In the genomic region with DNA sequence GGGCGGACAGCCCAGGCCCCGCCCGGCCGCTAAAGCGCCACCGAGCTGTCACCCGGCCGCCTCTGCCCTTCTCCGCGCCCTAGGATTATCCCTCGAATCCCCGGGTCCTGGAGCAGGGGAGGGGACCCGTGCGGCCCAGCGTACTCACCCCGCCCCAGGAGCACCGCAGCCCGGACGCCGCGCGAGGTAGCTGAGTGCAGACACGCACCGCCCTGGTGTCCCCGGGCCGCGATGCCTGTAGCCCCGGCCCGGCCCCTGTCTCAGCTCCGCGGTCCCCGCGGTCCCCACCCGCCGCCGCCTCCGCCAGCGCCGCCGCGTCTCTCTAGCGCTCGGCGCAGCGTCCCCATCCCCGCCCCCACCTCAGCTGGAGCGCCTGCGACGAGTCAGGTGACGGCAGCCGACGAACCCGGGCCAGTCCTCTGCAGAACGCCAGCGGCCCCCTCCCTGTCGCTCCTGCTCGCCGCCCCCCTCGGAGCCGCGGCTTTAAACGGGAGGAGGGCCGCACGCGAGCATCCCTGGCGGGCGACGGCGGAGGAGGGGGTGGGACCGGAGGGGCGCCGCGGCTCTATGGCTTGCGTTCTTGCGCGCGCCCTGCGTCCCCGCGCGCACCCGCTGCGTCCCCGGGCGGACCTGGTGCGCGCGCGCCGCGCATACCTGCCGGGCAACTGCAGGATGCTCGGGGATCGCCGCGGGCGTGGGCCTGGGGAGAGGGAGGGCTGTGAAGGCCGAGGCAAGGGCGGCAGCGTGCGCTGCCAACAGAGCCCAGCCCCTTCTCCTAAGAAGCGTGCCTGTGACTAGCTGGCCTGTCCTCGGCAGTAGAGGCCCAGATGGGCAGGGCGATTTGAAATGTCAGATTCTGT, we compare ENCODE assay signal across 8 mouse cellular contexts. TPM values are rescaled to one million over a fixed set of nuclear protein-coding genes. Genes with fewer than 3 reads are reported as not detected.
DNase-seq lines count a peak whose midpoint lies in the region; ATAC-seq lines count a peak whose summit lies in the region.

A gene (minus strand): TSS at position 542 of the 860 bp plus-strand sequence.

- under 1% methylated on average over 93 of the region's 104 CpGs for WGBS in heart, embryonic 14.5 days
- WGBS in liver, embryonic 15.5 days (ENCODE audit: insufficient replicate concordance), result 1% methylated on average over 99 of the region's 104 CpGs

- peaks cover 18% of the 10 kb centered on the region for H3K27me3 ChIP-seq in heart, embryonic 14.5 days (ENCODE audit: control insufficient read depth, insufficient read depth, low read length)
- peaks cover 55% of the 10 kb centered on the region for H3K27me3 ChIP-seq in liver, embryonic 15.5 days

- peaks cover 0 to 12% of the 10 kb centered on the region in 2 experiments; a peak in 1 of 4 replicates for H3K4me1 ChIP-seq in heart, embryonic 14.5 days (ENCODE audit: control insufficient read depth in 2 of 2, insufficient read depth in 2 of 2, low read length in 2 of 2)
- H3K4me1 ChIP-seq in liver, embryonic 15.5 days (replicated peaks), result no peaks in the 10 kb centered on the region

- H3K36me3 ChIP-seq in heart, embryonic 14.5 days (ENCODE audit: control insufficient read depth, insufficient read depth, low read length), result 0 out of 2 replicates have a peak, but pooled peaks cover 5% of the 10 kb centered on the region
- H3K36me3 ChIP-seq in liver, embryonic 15.5 days (replicated peaks), result no peaks in the 10 kb centered on the region

- peak within 1 kb of the TSS; percentile 84 to 95 for H3K27ac ChIP-seq in heart, embryonic 14.5 days (replicated peaks in 1 of 2; ENCODE audit: control insufficient read depth in 1 of 2, insufficient read depth in 1 of 2, low read depth in 2 of 2, low read length in 2 of 2)
- H3K27ac ChIP-seq in liver, embryonic 15.5 days (replicated peaks), result no peak within 1 kb of the TSS

- peak within 1 kb of the TSS; percentile 91 for H3K9ac ChIP-seq in heart, embryonic 14.5 days (ENCODE audit: low read length)
- no peak within 1 kb of the TSS for H3K9ac ChIP-seq in liver, embryonic 15.5 days

- H3K4me3 ChIP-seq in heart, embryonic 14.5 days (ENCODE audit: control insufficient read depth in 1 of 2, insufficient read depth in 1 of 2, low read depth in 1 of 2, low read length in 2 of 2), result peak within 1 kb of the TSS; percentile 76 to 86
- peak within 1 kb of the TSS; percentile 43 for H3K4me3 ChIP-seq in liver, embryonic 15.5 days (replicated peaks)

- DNase-seq in CD4-positive helper T cell, adult 2 months (ENCODE audit: low read depth, low spot score), result peak; percentile 3
- peak; percentile 48 to 60 for DNase-seq in adrenal gland, adult 18-20 months (ENCODE audit: low spot score in 2 of 2)
- peak; percentile 87 for DNase-seq in embryo, embryonic 11 days
- DNase-seq in layer of hippocampus, adult 18-20 months (ENCODE audit: low spot score in 2 of 2), result peak; percentile 89 to 92
- peak; percentile 87 for DNase-seq in right cerebral cortex, postnatal 36 days (ENCODE audit: low spot score in 2 of 2)
- DNase-seq in ovary, adult 18-20 months (ENCODE audit: low spot score), result no peak

- H3K9me3 ChIP-seq in heart, embryonic 14.5 days (ENCODE audit: control insufficient read depth, low read length), result peaks cover 5% of the 10 kb centered on the region
- H3K9me3 ChIP-seq in liver, embryonic 15.5 days (replicated peaks), result no peaks in the 10 kb centered on the region

- H3K4me2 ChIP-seq in heart, embryonic 14.5 days (ENCODE audit: low read length), result peak within 1 kb of the TSS; percentile 78
- H3K4me2 ChIP-seq in liver, embryonic 15.5 days, result peak within 1 kb of the TSS; percentile 65

- ATAC-seq in heart, embryonic 14.5 days (ENCODE audit: insufficient number of reproducible peaks, insufficient read depth, low FRiP score, low read depth), result peak; percentile 85
- ATAC-seq in liver, embryonic 15.5 days (ENCODE audit: insufficient read depth), result no peak

RNA-seq across cellular contexts. Expression of the gene that starts here (rescaled TPM):
- 10 to 100 TPM; 25.6 to 38.2 TPM for total RNA-seq in adrenal gland, adult 18-20 months (2021)
- 59.9 and 63.1 TPM in 2 replicates for polyA plus RNA-seq in heart, embryonic 14.5 days (2014; fragmentation: Nextera tagmentation; extraction: Ambion mirVana)
- 100 to 1,000 TPM; 361 to 373 TPM for total RNA-seq in layer of hippocampus, adult 18-20 months (2021)
- 0.15 and 0.26 TPM in 2 replicates for polyA plus RNA-seq in liver, embryonic 15.5 days (2015; fragmentation: Nextera tagmentation; extraction: Ambion mirVana)

Comparison
In these comparisons a context has a peak if more than half of its experiments do, and no peak if none do; other contexts are left out.
1. RNA of the gene that starts here (total RNA-seq): 361 to 373 TPM in layer of hippocampus, adult 18-20 months; 25.6 to 38.2 TPM in adrenal gland, adult 18-20 months; every median in the first group is over 4 times any median in the second.
2. RNA of the gene that starts here (polyA plus RNA-seq): 59.9 to 63.1 TPM in heart, embryonic 14.5 days; 0.15 to 0.26 TPM in liver, embryonic 15.5 days; every median in the first group is over 10 times any median in the second.